19 mouse cellular contexts compared by ENCODE assay signal in the genomic region with DNA sequence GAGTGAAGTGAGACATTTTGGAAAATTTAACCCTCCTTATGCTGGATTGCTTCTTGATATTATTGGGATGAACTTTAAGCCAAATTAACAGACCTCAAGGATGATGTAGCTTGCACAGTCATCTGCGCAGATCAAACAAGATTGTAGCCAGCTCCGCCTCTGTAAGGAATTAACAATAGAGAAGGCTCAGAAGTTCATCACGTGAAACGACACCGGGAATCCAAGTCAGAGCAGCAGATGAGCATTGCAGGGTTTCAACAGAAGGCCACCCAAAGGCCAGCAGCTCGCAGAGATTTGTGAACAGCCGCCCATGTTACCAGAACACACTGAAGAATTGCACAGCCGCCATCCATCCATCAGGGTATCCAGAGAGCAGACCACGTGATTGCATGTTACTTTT.
DNase-seq lines count a peak whose midpoint lies in the region; ATAC-seq and TF ChIP-seq lines count a peak whose summit lies in the region.
"Had no signal": no experiment of that assay in that cellular context is flagged by ENCODE, and none has a peak within 500 bp of the region (broad histone marks: within the 10 kb centered on the region; RNA-seq: fewer than 3 reads in every experiment).

No protein-coding gene starts in this region.

- 0 out of 2 replicates have a peak overlapping the region, but pooled peaks have one; percentile 14 for H3K27ac ChIP-seq in midbrain, embryonic 16.5 days (ENCODE audit: low read length)
- H3K27ac ChIP-seq in midbrain, embryonic 11.5 days (ENCODE audit: low read depth, low read length) = no peak overlapping the region
- peak overlapping the region; percentile 35 for H3K27ac ChIP-seq in forebrain, postnatal 0 days (ENCODE audit: low read depth, low read length)
- H3K27ac ChIP-seq: embryonic facial prominence, embryonic 12.5 days; heart, embryonic 15.5 days had no signal

- no peak overlapping the region for H3K4me2 ChIP-seq in midbrain, embryonic 16.5 days (ENCODE audit: low read length)
- H3K4me2 ChIP-seq in midbrain, embryonic 11.5 days = no peak overlapping the region
- H3K4me2 ChIP-seq in forebrain, postnatal 0 days (ENCODE audit: low read depth) = no peak overlapping the region
- H3K4me2 ChIP-seq: embryonic facial prominence, embryonic 12.5 days; heart, embryonic 11.5 days; heart, embryonic 15.5 days; hindbrain, embryonic 15.5 days had no signal

- no peaks in the 10 kb centered on the region for H3K36me3 ChIP-seq in midbrain, embryonic 16.5 days (ENCODE audit: control insufficient read depth, insufficient read depth, low read length)
- no peaks in the 10 kb centered on the region for H3K36me3 ChIP-seq in midbrain, embryonic 11.5 days (ENCODE audit: control insufficient read depth, insufficient read depth, low read length)
- no peaks in the 10 kb centered on the region for H3K36me3 ChIP-seq in forebrain, postnatal 0 days (ENCODE audit: insufficient read depth)
- H3K36me3 ChIP-seq: embryonic facial prominence, embryonic 12.5 days; heart, embryonic 15.5 days; hindbrain, embryonic 15.5 days had no signal

- H3K27me3 ChIP-seq in midbrain, embryonic 16.5 days (ENCODE audit: control insufficient read depth, insufficient read depth, low read depth, low read length) = no peaks in the 10 kb centered on the region
- no peaks in the 10 kb centered on the region for H3K27me3 ChIP-seq in midbrain, embryonic 11.5 days (ENCODE audit: control insufficient read depth, insufficient read depth, low read length)
- H3K27me3 ChIP-seq in forebrain, postnatal 0 days (ENCODE audit: insufficient read depth, low read length) = no peaks in the 10 kb centered on the region
- H3K27me3 ChIP-seq: embryonic facial prominence, embryonic 12.5 days; heart, embryonic 15.5 days; hindbrain, embryonic 15.5 days had no signal

- no peak overlapping the region for H3K4me3 ChIP-seq in midbrain, embryonic 16.5 days (ENCODE audit: low read depth, low read length)
- H3K4me3 ChIP-seq in midbrain, embryonic 11.5 days (ENCODE audit: low read depth, low read length) = no peak overlapping the region
- no peak overlapping the region for H3K4me3 ChIP-seq in forebrain, postnatal 0 days (ENCODE audit: low read depth, low read length)
- H3K4me3 ChIP-seq: embryonic facial prominence, embryonic 12.5 days; heart, embryonic 15.5 days; hindbrain, embryonic 15.5 days had no signal

- H3K9ac ChIP-seq in midbrain, embryonic 16.5 days (ENCODE audit: low read depth, low read length) = no peak overlapping the region
- no peak overlapping the region for H3K9ac ChIP-seq in midbrain, embryonic 11.5 days (ENCODE audit: low read length)
- no peak overlapping the region for H3K9ac ChIP-seq in forebrain, postnatal 0 days
- H3K9ac ChIP-seq: embryonic facial prominence, embryonic 12.5 days; heart, embryonic 15.5 days; hindbrain, embryonic 15.5 days had no signal

- TF ChIP-seq CTCF in forebrain, postnatal 0 days (IDR thresholded peaks at IDR 0.05; ENCODE audit: low read depth) = no peak

- H3K9me3 ChIP-seq in midbrain, embryonic 16.5 days (replicated peaks; ENCODE audit: control insufficient read depth, low read length, poor library complexity, severe bottlenecking) = no peaks in the 10 kb centered on the region
- no peaks in the 10 kb centered on the region for H3K9me3 ChIP-seq in midbrain, embryonic 11.5 days (ENCODE audit: control insufficient read depth, low read length)
- no peaks in the 10 kb centered on the region for H3K9me3 ChIP-seq in forebrain, postnatal 0 days (ENCODE audit: low read length)
- H3K9me3 ChIP-seq: embryonic facial prominence, embryonic 12.5 days; heart, embryonic 15.5 days; hindbrain, embryonic 15.5 days had no signal

- 79% methylated on average over 9 of the region's 9 CpGs for WGBS in midbrain, embryonic 16.5 days
- 83% methylated on average over 9 of the region's 9 CpGs for whole genome bisulfite sequencing in midbrain, embryonic 11.5 days
- 53% methylated on average over 9 of the region's 9 CpGs for WGBS in forebrain, postnatal 0 days

- no peak for ATAC-seq in midbrain, embryonic 16.5 days
- no peak for ATAC-seq in midbrain, embryonic 11.5 days (ENCODE audit: low FRiP score)
- ATAC-seq in forebrain, postnatal 0 days = peak; percentile 28

- H3K4me1 ChIP-seq in midbrain, embryonic 16.5 days (ENCODE audit: control insufficient read depth, insufficient read depth, low read length) = peaks cover 7% of the 10 kb centered on the region
- no peaks in the 10 kb centered on the region for H3K4me1 ChIP-seq in midbrain, embryonic 11.5 days (ENCODE audit: control insufficient read depth, insufficient read depth, low read length)
- 0 out of 2 replicates have a peak, but pooled peaks cover 11% of the 10 kb centered on the region for H3K4me1 ChIP-seq in forebrain, postnatal 0 days (ENCODE audit: insufficient read depth)
- H3K4me1 ChIP-seq: embryonic facial prominence, embryonic 12.5 days; heart, embryonic 15.5 days had no signal

- DNase-seq in heart, adult 11 months = peak; percentile 57
- no peak for DNase-seq in heart, adult 8-10 months (ENCODE audit: low spot score)
- DNase-seq in midbrain, embryonic 11.5 days (ENCODE audit: low spot score, missing footprints) = no peak
- peak; percentile 44 for DNase-seq in forebrain, postnatal 0 days
- DNase-seq in testis, postnatal 14 days (ENCODE audit: low spot score) = no peak
- DNase-seq: adrenal gland, adult 8-10 months; adrenal gland, postnatal 36 days; cerebellum, adult 11-12 months; cerebellum, adult 9-10 months; cerebellum, postnatal 25 days; gastrocnemius, postnatal 36 days; heart, adult 18-20 months; heart, postnatal 14 days; kidney, adult 18-20 months had no signal

Comparison
In these comparisons a context has a peak if more than half of its experiments do, and no peak if none do; other contexts are left out.
1. DNase-seq: peak in heart, adult 11 months (single experiment) and forebrain, postnatal 0 days (single experiment); none in heart, adult 8-10 months (single experiment), midbrain, embryonic 11.5 days (single experiment) and testis, postnatal 14 days (single experiment).